Mouse (Mus musculus): ENCODE measurements around the gene Cyp2s1. TPM values are rescaled to one million over a fixed set of nuclear protein-coding genes. Genes with fewer than 3 reads are reported as not detected.

Cyp2s1 gene
- polyA plus RNA-seq, 1 experiment from 2014 or later, result 2.1 TPM

- no peak overlapping the region for H3K4me2 ChIP-seq (ENCODE audit: low read length)
- no peaks in the 10 kb centered on the region for H3K9me3 ChIP-seq (ENCODE audit: control insufficient read depth, low read length)
- H3K27ac ChIP-seq (replicated peaks; ENCODE audit: low read depth, low read length), result no peak overlapping the region
- WGBS, result 89% methylated on average over 6 of the region's 6 CpGs
- no peaks in the 10 kb centered on the region for H3K36me3 ChIP-seq (ENCODE audit: control insufficient read depth, insufficient read depth, low read length)
- H3K9ac ChIP-seq (replicated peaks; ENCODE audit: low read length), result no peak overlapping the region
- DNase-seq (no peak), ATAC-seq (ENCODE audit: low FRiP score, low TSS enrichment) (no peak)
- no peaks in the 10 kb centered on the region for H3K4me1 ChIP-seq (ENCODE audit: control insufficient read depth, insufficient read depth, low read length)
- H3K4me3 ChIP-seq (replicated peaks; ENCODE audit: low read depth, low read length), result no peak overlapping the region
- H3K27me3 ChIP-seq (ENCODE audit: control insufficient read depth, insufficient read depth, low read length), result no peaks in the 10 kb centered on the region
These were observed 9.3 kb upstream of the Cyp2s1 start for GRCm38 (mm10) chr7:25826029-25826428.

- no peaks in the 10 kb centered on the region for H3K36me3 ChIP-seq (ENCODE audit: control insufficient read depth, insufficient read depth, low read length)
- H3K4me1 ChIP-seq (ENCODE audit: control insufficient read depth, insufficient read depth, low read length), result no peaks in the 10 kb centered on the region
- ATAC-seq (ENCODE audit: low FRiP score, low TSS enrichment) (no peak), DNase-seq (no peak)
- H3K9ac ChIP-seq (replicated peaks; ENCODE audit: low read length), result no peak overlapping the region
- no peak overlapping the region for H3K27ac ChIP-seq (replicated peaks; ENCODE audit: low read depth, low read length)
- no peaks in the 10 kb centered on the region for H3K9me3 ChIP-seq (ENCODE audit: control insufficient read depth, low read length)
- H3K4me3 ChIP-seq (replicated peaks; ENCODE audit: low read depth, low read length), result no peak overlapping the region
- 55% methylated on average over 9 of the region's 9 CpGs for WGBS
- H3K27me3 ChIP-seq (ENCODE audit: control insufficient read depth, insufficient read depth, low read length), result no peaks in the 10 kb centered on the region
- H3K4me2 ChIP-seq (ENCODE audit: low read length), result no peak overlapping the region
These were observed 8.3 kb upstream of the Cyp2s1 start for GRCm38 (mm10) chr7:25825043-25825442.

GRCm38 (mm10) chr7:25815571-25815970, 1.1 kb downstream of the Cyp2s1 start:
- no peaks in the 10 kb centered on the region for H3K36me3 ChIP-seq (ENCODE audit: control insufficient read depth, insufficient read depth, low read length)
- 24% methylated on average over 7 of the region's 7 CpGs for WGBS
- peak overlapping the region; percentile 90 for H3K4me2 ChIP-seq (ENCODE audit: low read length)
- H3K4me3 ChIP-seq (replicated peaks; ENCODE audit: low read depth, low read length), result peak overlapping the region; percentile 45; the same call in 1 of the 2 replicates
- no peak overlapping the region for H3K27ac ChIP-seq (replicated peaks; ENCODE audit: low read depth, low read length)
- H3K4me1 ChIP-seq (ENCODE audit: control insufficient read depth, insufficient read depth, low read length), result peaks cover 9% of the 10 kb centered on the region; the same call in 1 of the 2 replicates
- DNase-seq, result no peak
- H3K9ac ChIP-seq (replicated peaks; ENCODE audit: low read length), result no peak overlapping the region; the same call in 1 of the 2 replicates
- no peak for ATAC-seq (ENCODE audit: low FRiP score, low TSS enrichment)
- no peaks in the 10 kb centered on the region for H3K9me3 ChIP-seq (ENCODE audit: control insufficient read depth, low read length)
- H3K27me3 ChIP-seq (ENCODE audit: control insufficient read depth, insufficient read depth, low read length), result peaks cover 11% of the 10 kb centered on the region

GRCm38 (mm10) chr7:25814711-25815110, 2.0 kb downstream of the Cyp2s1 start:
- no peak overlapping the region for H3K9ac ChIP-seq (replicated peaks; ENCODE audit: low read length)
- no peak overlapping the region for H3K27ac ChIP-seq (replicated peaks; ENCODE audit: low read depth, low read length)
- no peak overlapping the region for H3K4me2 ChIP-seq (ENCODE audit: low read length)
- H3K9me3 ChIP-seq (ENCODE audit: control insufficient read depth, low read length), result no peaks in the 10 kb centered on the region
- H3K4me1 ChIP-seq (ENCODE audit: control insufficient read depth, insufficient read depth, low read length), result peaks cover 9% of the 10 kb centered on the region; the same call in 1 of the 2 replicates
- no peak overlapping the region for H3K4me3 ChIP-seq (replicated peaks; ENCODE audit: low read depth, low read length)
- ATAC-seq (ENCODE audit: low FRiP score, low TSS enrichment) (no peak), DNase-seq (no peak)
- H3K36me3 ChIP-seq (ENCODE audit: control insufficient read depth, insufficient read depth, low read length), result no peaks in the 10 kb centered on the region
- peaks cover 11% of the 10 kb centered on the region for H3K27me3 ChIP-seq (ENCODE audit: control insufficient read depth, insufficient read depth, low read length)
- WGBS, result 85% methylated on average over 9 of the region's 9 CpGs

- H3K27me3 ChIP-seq (ENCODE audit: control insufficient read depth, insufficient read depth, low read length), result peaks cover 11% of the 10 kb centered on the region
- H3K4me1 ChIP-seq (ENCODE audit: control insufficient read depth, insufficient read depth, low read length), result peaks cover 9% of the 10 kb centered on the region; the same call in 1 of the 2 replicates
- H3K36me3 ChIP-seq (ENCODE audit: control insufficient read depth, insufficient read depth, low read length), result no peaks in the 10 kb centered on the region
- ATAC-seq (ENCODE audit: low FRiP score, low TSS enrichment), result no peak
- H3K9ac ChIP-seq (replicated peaks; ENCODE audit: low read length), result no peak overlapping the region
- H3K4me2 ChIP-seq (ENCODE audit: low read length), result no peak overlapping the region
- DNase-seq, result no peak
- 59% methylated on average over 1 of the region's 1 CpGs for WGBS
- no peaks in the 10 kb centered on the region for H3K9me3 ChIP-seq (ENCODE audit: control insufficient read depth, low read length)
- no peak overlapping the region for H3K27ac ChIP-seq (replicated peaks; ENCODE audit: low read depth, low read length)
- H3K4me3 ChIP-seq (replicated peaks; ENCODE audit: low read depth, low read length), result no peak overlapping the region
These were observed 4.5 kb downstream of the Cyp2s1 start for GRCm38 (mm10) chr7:25812195-25812594.

GRCm38 (mm10) chr7:25811716-25812115, 5.0 kb downstream of the Cyp2s1 start:
- peaks cover 9% of the 10 kb centered on the region; the same call in 1 of the 2 replicates for H3K4me1 ChIP-seq (ENCODE audit: control insufficient read depth, insufficient read depth, low read length)
- 76% methylated on average over 2 of the region's 2 CpGs for WGBS
- no peaks in the 10 kb centered on the region for H3K9me3 ChIP-seq (ENCODE audit: control insufficient read depth, low read length)
- no peak for DNase-seq
- H3K27me3 ChIP-seq (ENCODE audit: control insufficient read depth, insufficient read depth, low read length), result peaks cover 11% of the 10 kb centered on the region
- ATAC-seq (ENCODE audit: low FRiP score, low TSS enrichment), result no peak
- H3K4me3 ChIP-seq (replicated peaks; ENCODE audit: low read depth, low read length), result no peak overlapping the region
- no peaks in the 10 kb centered on the region for H3K36me3 ChIP-seq (ENCODE audit: control insufficient read depth, insufficient read depth, low read length)
- no peak overlapping the region for H3K9ac ChIP-seq (replicated peaks; ENCODE audit: low read length)
- H3K27ac ChIP-seq (replicated peaks; ENCODE audit: low read depth, low read length), result no peak overlapping the region
- H3K4me2 ChIP-seq (ENCODE audit: low read length), result no peak overlapping the region

GRCm38 (mm10) chr7:25805631-25806343, 10.9 kb downstream of the Cyp2s1 start:
- WGBS, result 18% methylated on average over 21 of the region's 21 CpGs
- ATAC-seq (ENCODE audit: low FRiP score, low TSS enrichment) (peak; percentile 66; the same call in 1 of the 2 replicates), DNase-seq (peak; percentile 87)
- Histone ChIP-seq H3K9ac (replicated peaks; ENCODE audit: low read length) (no peak overlapping the region; the same call in 1 of the 2 replicates), H3K27ac (replicated peaks; ENCODE audit: low read depth, low read length) (no peak overlapping the region), H3K4me3 (replicated peaks; ENCODE audit: low read depth, low read length) (peak overlapping the region; percentile 14; the same call in 1 of the 2 replicates), H3K9me3 (ENCODE audit: control insufficient read depth, low read length) (no peaks in the 10 kb centered on the region), H3K4me1 (ENCODE audit: control insufficient read depth, insufficient read depth, low read length) (no peaks in the 10 kb centered on the region), H3K4me2 (ENCODE audit: low read length) (peak overlapping the region; percentile 47), H3K27me3 (ENCODE audit: control insufficient read depth, insufficient read depth, low read length) (no peaks in the 10 kb centered on the region), H3K36me3 (ENCODE audit: control insufficient read depth, insufficient read depth, low read length) (no peaks in the 10 kb centered on the region)

- Histone ChIP-seq H3K4me2 (ENCODE audit: low read length) (no peak overlapping the region), H3K27ac (replicated peaks; ENCODE audit: low read depth, low read length) (no peak overlapping the region), H3K9me3 (ENCODE audit: control insufficient read depth, low read length) (no peaks in the 10 kb centered on the region), H3K4me1 (ENCODE audit: control insufficient read depth, insufficient read depth, low read length) (no peaks in the 10 kb centered on the region), H3K4me3 (replicated peaks; ENCODE audit: low read depth, low read length) (no peak overlapping the region), H3K36me3 (ENCODE audit: control insufficient read depth, insufficient read depth, low read length) (no peaks in the 10 kb centered on the region), H3K9ac (replicated peaks; ENCODE audit: low read length) (no peak overlapping the region), H3K27me3 (ENCODE audit: control insufficient read depth, insufficient read depth, low read length) (no peaks in the 10 kb centered on the region)
- ATAC-seq (ENCODE audit: low FRiP score, low TSS enrichment) (no peak), DNase-seq (peak; percentile 7)
- 81% methylated on average over 4 of the region's 4 CpGs for WGBS
These were observed 11.9 kb downstream of the Cyp2s1 start for GRCm38 (mm10) chr7:25804792-25805191.

- no peak for ATAC-seq (ENCODE audit: low FRiP score, low TSS enrichment)
- H3K9ac ChIP-seq (replicated peaks; ENCODE audit: low read length), result no peak overlapping the region
- H3K27ac ChIP-seq (replicated peaks; ENCODE audit: low read depth, low read length), result no peak overlapping the region
- no peaks in the 10 kb centered on the region for H3K4me1 ChIP-seq (ENCODE audit: control insufficient read depth, insufficient read depth, low read length)
- no peak overlapping the region for H3K4me2 ChIP-seq (ENCODE audit: low read length)
- 87% methylated on average over 13 of the region's 13 CpGs for WGBS
- no peaks in the 10 kb centered on the region for H3K36me3 ChIP-seq (ENCODE audit: control insufficient read depth, insufficient read depth, low read length)
- H3K9me3 ChIP-seq (ENCODE audit: control insufficient read depth, low read length), result no peaks in the 10 kb centered on the region
- DNase-seq, result no peak
- H3K27me3 ChIP-seq (ENCODE audit: control insufficient read depth, insufficient read depth, low read length), result no peaks in the 10 kb centered on the region
- H3K4me3 ChIP-seq (replicated peaks; ENCODE audit: low read depth, low read length), result no peak overlapping the region
These were observed 13.3 kb downstream of the Cyp2s1 start for GRCm38 (mm10) chr7:25803460-25803859.
